Mouse (Mus musculus): Measurements from ENCODE around the gene Rab7.

DNA sequence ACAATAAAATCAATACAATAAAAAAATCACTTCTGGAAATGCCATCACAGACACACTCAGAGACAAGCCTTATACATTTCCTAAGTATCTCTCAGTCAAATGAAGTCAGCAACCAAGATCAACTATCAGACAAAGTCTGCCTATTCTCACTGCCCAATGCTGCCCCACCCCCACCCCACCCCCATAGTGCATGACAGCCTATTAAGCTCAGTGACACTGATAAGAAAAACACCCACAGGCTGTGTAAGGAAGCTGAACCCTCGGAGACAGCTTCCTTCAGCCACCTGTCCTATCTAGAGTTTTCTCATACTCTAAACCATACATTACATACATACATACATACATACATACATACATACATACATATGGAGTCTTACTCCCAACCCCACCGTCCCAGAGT lies 29.3 kb downstream of the Rab7 start:
- no peak for TF ChIP-seq POLR2A (IDR thresholded peaks at IDR 0.05; ENCODE audit: extremely low read depth, insufficient read depth, low read length)
- no peak for TF ChIP-seq CTCF (IDR thresholded peaks at IDR 0.05; ENCODE audit: low read depth, low read length)
